Mouse (Mus musculus): Measurements from ENCODE around the gene Isca1. TPM values are rescaled to one million over a fixed set of nuclear protein-coding genes. Genes with fewer than 3 reads are reported as not detected.
"Not testable (repeated sequence)": the region's sequence is repeated elsewhere in the genome, so short reads cannot be mapped to it uniquely, and the experiment has no call there.

The Isca1 gene
- polyA plus RNA-seq (2016; fragmentation: Nextera tagmentation; extraction: Ambion mirVana): 90.5 and 95.7 TPM in 2 replicates

- Histone ChIP-seq H3K36me3 (peaks cover 35% of the 10 kb centered on the region), H3K4me1 (peaks cover 49% of the 10 kb centered on the region), H3K9me3 (replicated peaks) (no peaks in the 10 kb centered on the region), H3K4me3 (peak within 1 kb of the TSS; percentile 87), H3K27me3 (ENCODE audit: low read depth, poor library complexity, severe bottlenecking) (no peaks in the 10 kb centered on the region), H3K27ac (peak within 1 kb of the TSS; percentile 89)
- peak; percentile 100 for DNase-seq (ENCODE audit: low spot score)
- under 1% methylated on average over 91 of the region's 91 CpGs for WGBS
Observed at GRCm38 (mm10) chr13:59769296-59770163, at the start of gene Isca1. Isca1 (minus strand) TSS chr13:59769810.

GRCm38 (mm10) chr13:59817352-59817751, 47.7 kb upstream of the Isca1 start:
- H3K4me1 ChIP-seq: peaks cover 29% of the 10 kb centered on the region; the same call in 1 of the 2 replicates
- H3K36me3 ChIP-seq: peaks cover 81% of the 10 kb centered on the region
- H3K4me3 ChIP-seq: no peak overlapping the region
- no peaks in the 10 kb centered on the region for H3K9me3 ChIP-seq (replicated peaks)
- WGBS: 94% methylated on average over 4 of the region's 4 CpGs
- DNase-seq (ENCODE audit: low spot score): no peak
- no peak overlapping the region for H3K27ac ChIP-seq
- H3K27me3 ChIP-seq (ENCODE audit: low read depth, poor library complexity, severe bottlenecking): no peaks in the 10 kb centered on the region

GRCm38 (mm10) chr13:59814109-59814591, 44.5 kb upstream of the Isca1 start:
- Histone ChIP-seq H3K4me3 (no peak overlapping the region), H3K9me3 (replicated peaks) (no peaks in the 10 kb centered on the region), H3K27ac (no peak overlapping the region), H3K4me1 (0 out of 2 replicates have a peak, but pooled peaks cover 6% of the 10 kb centered on the region), H3K36me3 (peaks cover 93% of the 10 kb centered on the region), H3K27me3 (ENCODE audit: low read depth, poor library complexity, severe bottlenecking) (no peaks in the 10 kb centered on the region)
- WGBS: 83% methylated on average over 6 of the region's 6 CpGs
- DNase-seq (ENCODE audit: low spot score): no peak

GRCm38 (mm10) chr13:59811581-59811980, 42.0 kb upstream of the Isca1 start:
- Histone ChIP-seq H3K36me3 (peaks cover 97% of the 10 kb centered on the region), H3K27me3 (ENCODE audit: low read depth, poor library complexity, severe bottlenecking) (no peaks in the 10 kb centered on the region), H3K27ac (no peak overlapping the region), H3K4me1 (no peaks in the 10 kb centered on the region), H3K9me3 (replicated peaks) (no peaks in the 10 kb centered on the region), H3K4me3 (no peak overlapping the region)
- DNase-seq (ENCODE audit: low spot score): no peak
- 96% methylated on average over 3 of the region's 3 CpGs for WGBS

- peaks cover 100% of the 10 kb centered on the region for H3K36me3 ChIP-seq
- no peaks in the 10 kb centered on the region for H3K27me3 ChIP-seq (ENCODE audit: low read depth, poor library complexity, severe bottlenecking)
- no peak for DNase-seq (ENCODE audit: low spot score)
- H3K4me1 ChIP-seq: no peaks in the 10 kb centered on the region
- 92% methylated on average over 6 of the region's 6 CpGs for WGBS
- no peak overlapping the region for H3K27ac ChIP-seq
- H3K4me3 ChIP-seq: no peak overlapping the region
- H3K9me3 ChIP-seq (replicated peaks): no peaks in the 10 kb centered on the region
Observed at GRCm38 (mm10) chr13:59801000-59801399, 31.4 kb upstream of the Isca1 start.

GRCm38 (mm10) chr13:59800077-59800476, 30.5 kb upstream of the Isca1 start:
- Histone ChIP-seq H3K27ac (no peak overlapping the region), H3K27me3 (ENCODE audit: low read depth, poor library complexity, severe bottlenecking) (no peaks in the 10 kb centered on the region), H3K4me1 (no peaks in the 10 kb centered on the region), H3K9me3 (replicated peaks) (no peaks in the 10 kb centered on the region), H3K36me3 (peaks cover 100% of the 10 kb centered on the region), H3K4me3 (no peak overlapping the region)
- DNase-seq (ENCODE audit: low spot score): no peak
- WGBS: 94% methylated on average over 2 of the region's 2 CpGs

GRCm38 (mm10) chr13:59798306-59798705, 28.7 kb upstream of the Isca1 start:
- 93% methylated on average over 1 of the region's 1 CpGs for WGBS
- no peak overlapping the region for H3K4me3 ChIP-seq
- no peaks in the 10 kb centered on the region for H3K27me3 ChIP-seq (ENCODE audit: low read depth, poor library complexity, severe bottlenecking)
- no peak overlapping the region for H3K27ac ChIP-seq
- H3K36me3 ChIP-seq: peaks cover 99% of the 10 kb centered on the region
- no peaks in the 10 kb centered on the region for H3K4me1 ChIP-seq
- DNase-seq (ENCODE audit: low spot score): no peak
- H3K9me3 ChIP-seq (replicated peaks): no peaks in the 10 kb centered on the region

GRCm38 (mm10) chr13:59796466-59796848, 26.8 kb upstream of the Isca1 start:
- Histone ChIP-seq H3K27ac (no peak overlapping the region), H3K9me3 (replicated peaks) (no peaks in the 10 kb centered on the region), H3K36me3 (peaks cover 99% of the 10 kb centered on the region), H3K4me1 (no peaks in the 10 kb centered on the region), H3K4me3 (no peak overlapping the region), H3K27me3 (ENCODE audit: low read depth, poor library complexity, severe bottlenecking) (no peaks in the 10 kb centered on the region)
- WGBS: 96% methylated on average over 9 of the region's 9 CpGs
- no peak for DNase-seq (ENCODE audit: low spot score)

GRCm38 (mm10) chr13:59795807-59796465, 26.3 kb upstream of the Isca1 start:
- H3K4me3 ChIP-seq: no peak overlapping the region
- no peak for DNase-seq (ENCODE audit: low spot score)
- WGBS: 93% methylated on average over 6 of the region's 6 CpGs
- no peaks in the 10 kb centered on the region for H3K27me3 ChIP-seq (ENCODE audit: low read depth, poor library complexity, severe bottlenecking)
- peaks cover 99% of the 10 kb centered on the region for H3K36me3 ChIP-seq
- no peaks in the 10 kb centered on the region for H3K9me3 ChIP-seq (replicated peaks)
- H3K27ac ChIP-seq: no peak overlapping the region
- H3K4me1 ChIP-seq: no peaks in the 10 kb centered on the region

GRCm38 (mm10) chr13:59794786-59795185, 25.2 kb upstream of the Isca1 start:
- peaks cover 99% of the 10 kb centered on the region for H3K36me3 ChIP-seq
- 89% methylated on average over 1 of the region's 1 CpGs for WGBS

GRCm38 (mm10) chr13:59782145-59782544, 12.5 kb upstream of the Isca1 start, which contains the start of gene Gm49354:
Gm49354 (minus strand) TSS chr13:59782245.
- Histone ChIP-seq H3K27me3 (ENCODE audit: low read depth, poor library complexity, severe bottlenecking) (no peaks in the 10 kb centered on the region), H3K36me3 (peaks cover 99% of the 10 kb centered on the region), H3K27ac (no peak within 1 kb of the TSS), H3K9me3 (replicated peaks) (no peaks in the 10 kb centered on the region), H3K4me1 (no peaks in the 10 kb centered on the region), H3K4me3 (no peak within 1 kb of the TSS)
- no peak for DNase-seq (ENCODE audit: low spot score)
- 94% methylated on average over 7 of the region's 7 CpGs for WGBS

More at GRCm38 (mm10) chr13:59794786-59795185, 25.2 kb upstream of the Isca1 start:
- DNase-seq (ENCODE audit: low spot score): no peak
- no peaks in the 10 kb centered on the region for H3K27me3 ChIP-seq (ENCODE audit: low read depth, poor library complexity, severe bottlenecking)
- H3K9me3 ChIP-seq (replicated peaks): no peaks in the 10 kb centered on the region
- no peaks in the 10 kb centered on the region for H3K4me1 ChIP-seq
- no peak overlapping the region for H3K4me3 ChIP-seq
- H3K27ac ChIP-seq: no peak overlapping the region

GRCm38 (mm10) chr13:59779744-59780264, 10.2 kb upstream of the Isca1 start:
- WGBS: 100% methylated on average over 1 of the region's 1 CpGs
- H3K27ac ChIP-seq; H3K9me3 ChIP-seq (replicated peaks); H3K4me1 ChIP-seq; DNase-seq (ENCODE audit: low spot score); H3K27me3 ChIP-seq (ENCODE audit: low read depth, poor library complexity, severe bottlenecking); H3K4me3 ChIP-seq: not testable (repeated sequence)
- peaks cover 99% of the 10 kb centered on the region for H3K36me3 ChIP-seq

- Histone ChIP-seq H3K9me3 (replicated peaks) (no peaks in the 10 kb centered on the region), H3K4me1 (no peaks in the 10 kb centered on the region), H3K27me3 (ENCODE audit: low read depth, poor library complexity, severe bottlenecking) (no peaks in the 10 kb centered on the region), H3K36me3 (peaks cover 96% of the 10 kb centered on the region), H3K27ac (no peak overlapping the region), H3K4me3 (no peak overlapping the region)
- WGBS: 86% methylated on average over 4 of the region's 4 CpGs
- DNase-seq (ENCODE audit: low spot score): no peak
Observed at GRCm38 (mm10) chr13:59779213-59779612, 9.6 kb upstream of the Isca1 start.

Data from limb, embryonic 10.5 days (tissue).